Mouse (Mus musculus) kidney, postnatal 36 days (tissue): ENCODE measurements at regions not wholly inside any gene's neighbourhood (a gene's known extent, or its start where the extent isn't known, plus 50 kb on each side); places are given as distances from the start of the nearest gene placed in this dataset.

Experiments
- DNase-seq, 2 experiments: peaks; one replicate each; pipeline ENCODE4 v3.0.0; 2021 to 2022; ENCODE audit warnings: mixed read lengths in 2 of 2

DNA sequence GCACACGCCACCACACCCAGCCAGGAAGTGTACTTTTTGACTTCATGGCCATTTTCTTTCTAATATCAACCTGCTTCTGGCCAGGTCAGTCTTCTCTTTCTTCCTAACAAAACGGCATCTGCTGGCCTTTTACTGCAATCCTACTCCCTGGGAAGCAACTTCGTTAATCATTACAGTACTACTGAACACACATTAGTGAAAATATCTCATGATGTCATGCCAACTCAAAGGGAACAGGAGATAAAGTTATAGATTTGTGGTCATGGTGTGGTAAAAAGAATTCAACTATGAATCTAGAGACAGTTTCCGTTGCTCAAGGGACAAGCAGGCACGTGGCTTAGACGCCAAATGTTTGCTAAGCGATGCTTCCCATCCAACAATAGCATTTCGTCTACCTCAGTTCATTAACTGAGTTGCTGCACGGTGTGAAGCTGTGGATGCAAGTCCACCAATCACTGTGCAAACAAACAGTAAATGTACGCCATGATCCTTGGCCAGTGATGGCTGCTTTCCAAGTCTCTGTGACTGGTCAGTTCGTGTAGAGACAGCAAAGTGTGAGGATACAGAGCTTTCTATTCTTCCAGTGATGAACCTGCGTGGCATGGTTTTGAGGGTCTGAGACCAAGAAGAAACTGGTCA lies 55.7 kb upstream of the Frmd6 start:
- no peak for DNase-seq

DNA sequence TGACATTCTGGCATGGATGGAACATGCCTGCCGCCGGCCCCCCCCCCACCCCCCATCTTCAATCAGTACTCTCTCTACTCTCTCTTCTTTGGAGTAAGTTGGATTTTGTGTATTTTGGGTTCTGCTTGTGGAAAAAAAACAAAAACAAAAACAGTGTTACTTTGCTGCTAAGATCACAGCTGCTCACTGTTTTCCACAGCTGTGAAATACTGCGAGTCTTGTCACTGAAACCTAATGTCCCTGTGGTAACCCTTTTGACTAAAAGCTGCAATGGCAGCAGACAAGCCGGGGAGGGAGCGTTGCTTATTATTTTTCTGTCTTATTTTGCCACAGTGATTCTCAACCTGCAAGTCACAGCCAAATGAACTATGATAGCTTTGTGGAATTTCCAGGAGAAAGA lies 51.3 kb upstream of the Frmd6 start:
- DNase-seq = peak in 1 of 2 experiments; percentile 14

DNA sequence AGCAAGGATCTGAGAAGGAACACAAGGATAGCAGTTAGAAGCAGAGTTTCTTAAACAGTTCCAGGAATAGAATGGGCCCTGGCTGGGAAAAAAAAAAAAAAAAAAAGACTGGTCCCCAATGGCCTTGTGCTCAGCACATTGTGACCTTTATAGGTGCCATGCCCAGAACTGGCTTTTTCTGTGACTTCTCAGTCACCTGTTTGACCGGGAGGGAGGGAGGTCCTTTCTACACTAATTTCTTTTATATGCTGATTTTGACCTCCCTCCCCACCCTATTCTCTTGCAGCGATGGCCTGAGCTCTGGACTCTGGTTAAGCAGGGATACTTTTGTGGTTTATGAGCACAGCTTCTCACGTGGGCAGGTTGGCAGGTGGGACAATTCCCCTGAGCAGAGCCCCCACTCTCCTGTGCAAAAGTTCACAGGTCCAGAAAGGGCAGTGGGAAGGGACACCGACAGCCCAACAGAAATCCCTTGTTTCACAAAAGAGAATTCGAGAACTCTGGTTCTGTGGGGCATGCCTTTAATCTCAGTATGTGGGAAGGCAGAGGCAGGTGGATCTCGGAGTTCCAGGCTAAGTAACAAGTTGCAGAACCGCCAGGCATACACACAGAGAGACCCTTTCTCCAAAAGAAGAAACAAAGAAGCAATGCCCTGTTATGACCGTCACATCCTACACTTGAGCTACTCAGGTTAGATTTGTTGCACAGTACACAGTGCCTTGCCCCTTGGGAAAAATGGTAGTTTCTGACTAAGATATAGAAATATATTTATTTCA lies 50.3 kb upstream of the Frmd6 start:
- DNase-seq = no peak
